Mouse (Mus musculus): ENCODE results near the gene Stk40.

DNA sequence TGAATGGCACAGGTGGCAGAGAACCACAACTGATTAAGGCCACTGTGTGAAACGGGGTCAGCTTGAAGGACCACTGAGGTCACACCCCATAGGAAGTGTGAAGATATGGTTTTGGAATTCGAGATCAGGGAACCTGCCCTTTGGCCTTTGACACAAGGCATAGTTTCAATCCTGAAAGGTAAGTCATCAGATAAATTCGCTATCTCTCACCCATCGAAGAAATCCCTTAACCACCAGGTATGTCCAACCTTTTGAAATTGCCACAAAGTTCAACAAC lies 13.0 kb upstream of the Stk40 start:
- TF ChIP-seq POLR2A (IDR thresholded peaks at IDR 0.05; ENCODE audit: extremely low read depth, insufficient read depth, low read length) = no peak
- no peak for TF ChIP-seq CTCF (IDR thresholded peaks at IDR 0.05; ENCODE audit: low read depth, low read length)

Data from liver, adult 2 months (tissue).